Mouse (Mus musculus) liver, embryonic 13.5 days (tissue): ENCODE results near the gene Ctdspl2. TPM values are rescaled to one million over a fixed set of nuclear protein-coding genes. Genes with fewer than 3 reads are reported as not detected.
"Not testable (repeated sequence)": the region's sequence is repeated elsewhere in the genome, so short reads cannot be mapped to it uniquely, and the experiment has no call there.

ENCODE experiments used
- ATAC-seq: fragments of 200-750 bp; cut with Nextera tagmentation; 2 replicates; pipeline ENCODE4 v1.8.0; 2017; ENCODE audit warnings: low read depth, mild to moderate bottlenecking, moderate number of reproducible peaks, moderate library complexity
- DNase-seq: peaks from one replicate; pipeline ENCODE4 v3.0.0; 2022
- H3K27ac ChIP-seq: fragments of 300-500 bp; sonication (generic); 2 replicates; pipeline ENCODE4 v1.5.1; 2015; ENCODE audit warnings: moderate library complexity, mild to moderate bottlenecking, inconsistent platforms
- H3K27me3 ChIP-seq: fragments of 300-500 bp; sonication (generic); 2 replicates; pipeline ENCODE4 v1.6.1; 2015; ENCODE audit warnings: mild to moderate bottlenecking, inconsistent platforms
- H3K36me3 ChIP-seq: fragments of 300-500 bp; sonication (generic); 2 replicates; pipeline ENCODE4 v1.6.1; 2015; ENCODE audit warnings: mild to moderate bottlenecking, inconsistent platforms
- H3K4me1 ChIP-seq: fragments of 300-500 bp; sonication (generic); replicated peaks from 2 replicates; pipeline ENCODE4 v1.6.1; 2015; ENCODE audit warnings: inconsistent platforms
- H3K4me2 ChIP-seq: fragments of 300-500 bp; sonication (generic); 2 replicates; pipeline ENCODE4 v1.6.1; 2015; ENCODE audit warnings: inconsistent platforms, mild to moderate bottlenecking, moderate library complexity
- H3K4me3 ChIP-seq: fragments of 300-500 bp; sonication (generic); replicated peaks from 2 replicates; pipeline ENCODE4 v1.5.1; 2015; ENCODE audit warnings: mild to moderate bottlenecking, inconsistent platforms
- H3K9ac ChIP-seq: fragments of 300-500 bp; sonication (generic); 2 replicates; pipeline ENCODE4 v1.6.1; 2015; ENCODE audit warnings: mild to moderate bottlenecking, inconsistent platforms
- H3K9me3 ChIP-seq: fragments of 300-500 bp; sonication (generic); replicated peaks from 2 replicates; pipeline ENCODE4 v1.6.1; 2016; ENCODE audit warnings: inconsistent platforms
- WGBS: fragments of 180-500 bp; shearing (Covaris S2); methylation state at CpG from one replicate; pipeline ENCODE4 v1.1.7; 2015; ENCODE audit not compliant: insufficient replicate concordance; 5-methylcytosine and 5-hydroxymethylcytosine counted together
- polyA plus RNA-seq: library from polyadenylated mRNA; unstranded; fragments of >200 nt; fragmentation: Nextera tagmentation; extraction: Ambion mirVana; gene quantifications from 2 replicates; pipeline ENCODE4 v1.2.1, GENCODE M21; 2015

The Ctdspl2 gene
- 18.3 and 20.6 TPM in 2 replicates for polyA plus RNA-seq

DNA sequence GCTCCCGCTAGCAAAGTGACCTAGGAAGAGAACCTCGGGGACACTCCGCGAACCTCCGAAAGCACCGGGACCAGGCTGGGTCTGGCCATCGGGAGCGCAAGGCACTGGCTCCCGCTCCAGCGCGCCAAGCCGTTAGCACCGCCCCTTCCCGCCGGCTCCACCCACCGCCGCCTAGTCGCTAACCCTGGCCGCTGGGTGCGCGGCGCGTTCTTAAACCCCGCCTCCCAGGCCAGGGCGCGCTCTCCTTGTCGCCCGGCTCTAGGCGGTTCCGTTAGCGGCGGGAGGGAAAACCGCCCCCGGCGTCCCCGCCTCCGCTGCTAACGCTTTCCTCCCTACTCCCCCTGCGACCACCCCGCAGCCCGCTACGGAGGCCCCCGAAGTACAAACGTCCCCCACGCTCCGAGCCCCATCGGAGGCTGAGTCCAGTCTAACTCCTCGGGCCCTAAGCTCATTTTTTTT is at the start of gene Ctdspl2, which contains the start of gene Mageb3:
Gene Ctdspl2 (plus strand): TSS at position 237 of the 459 bp plus-strand sequence.
Gene Mageb3 (minus strand): TSS at position 328 of the 459 bp plus-strand sequence.
- H3K4me1 ChIP-seq, result peaks cover 25% of the 10 kb centered on the region
- ATAC-seq (peak; percentile 97), DNase-seq (peak; percentile 96)
- H3K27me3 ChIP-seq, result no peaks in the 10 kb centered on the region
- peak within 1 kb of the TSS; percentile 87 for H3K9ac ChIP-seq
- H3K27ac ChIP-seq, result peak within 1 kb of the TSS; percentile 95
- no peaks in the 10 kb centered on the region for H3K9me3 ChIP-seq
- H3K4me2 ChIP-seq, result peak within 1 kb of the TSS; percentile 84
- peaks cover 13% of the 10 kb centered on the region for H3K36me3 ChIP-seq
- H3K4me3 ChIP-seq, result peak within 1 kb of the TSS; percentile 76
- WGBS, result under 1% methylated on average over 48 of the region's 48 CpGs

DNA sequence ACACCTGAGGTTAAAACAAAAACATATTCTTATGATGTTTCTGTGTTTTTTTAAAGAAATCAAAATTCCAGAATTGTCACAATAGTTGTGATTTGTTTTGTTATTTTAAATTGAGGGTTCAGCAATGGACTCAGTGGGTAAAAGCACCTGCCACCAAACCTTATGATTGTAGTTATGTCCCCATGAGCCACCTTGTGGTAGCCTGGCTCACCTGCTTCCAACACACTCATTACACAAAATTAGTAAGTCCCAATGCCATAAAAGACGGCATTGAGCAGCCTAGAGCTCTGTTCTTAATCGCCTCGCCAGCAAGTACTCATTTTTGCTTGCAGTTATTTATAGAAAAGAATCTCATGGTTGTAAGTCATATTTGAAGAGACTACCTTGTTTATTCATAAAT is 45.8 kb upstream of the Ctdspl2 start:
- Histone ChIP-seq H3K4me3 (no peak overlapping the region), H3K36me3 (0 out of 2 replicates have a peak, but pooled peaks cover 7% of the 10 kb centered on the region), H3K9ac (no peak overlapping the region), H3K4me1 (no peaks in the 10 kb centered on the region), H3K27me3 (no peaks in the 10 kb centered on the region), H3K9me3 (no peaks in the 10 kb centered on the region), H3K27ac (no peak overlapping the region), H3K4me2 (no peak overlapping the region)
- WGBS, result 81% methylated on average over 3 of the region's 3 CpGs
- ATAC-seq, result no peak
- DNase-seq, result no peak

DNA sequence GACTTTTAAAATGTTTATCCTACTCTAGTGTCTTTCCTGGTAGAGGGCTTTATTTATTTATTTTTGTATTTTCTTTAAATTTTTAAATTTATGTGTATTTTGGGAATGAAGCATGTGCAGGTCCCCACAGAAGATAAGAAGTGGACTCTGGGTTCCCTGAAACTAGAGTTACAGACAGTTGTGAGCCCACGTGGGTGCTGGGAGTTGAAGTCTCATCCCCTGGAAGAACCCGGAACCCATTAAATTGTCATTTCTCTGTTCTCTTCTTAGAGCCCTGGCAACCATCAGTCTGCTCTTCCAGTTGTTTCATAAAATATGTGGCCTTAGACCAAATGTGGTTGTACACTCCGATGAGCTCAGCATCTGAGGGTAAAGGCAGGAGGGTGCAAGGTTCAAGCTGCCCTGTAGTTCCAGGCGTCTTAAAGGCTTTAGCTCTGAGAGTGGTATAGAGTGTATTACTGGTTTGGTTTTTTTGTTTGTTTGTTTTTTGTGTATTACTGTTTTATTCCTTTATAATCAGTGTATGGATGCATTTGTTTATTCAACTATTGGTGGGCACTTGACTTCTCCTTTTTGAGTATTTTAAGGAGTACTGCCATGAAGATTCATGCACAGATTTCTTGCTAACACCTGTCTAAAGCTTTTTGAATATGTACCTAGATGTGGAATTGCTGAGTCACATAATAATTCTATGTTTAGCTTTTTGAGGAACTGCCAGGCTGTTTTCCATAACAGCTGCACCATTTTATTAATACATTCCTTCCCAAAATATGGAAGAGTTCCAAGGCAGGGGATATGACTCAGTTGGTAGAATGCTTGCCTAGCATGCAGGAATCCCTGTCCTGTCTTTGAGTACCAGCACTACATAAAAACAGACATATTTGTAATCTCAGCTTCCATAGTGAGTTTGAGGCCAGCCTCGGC is 39.5 kb upstream of the Ctdspl2 start:
- DNase-seq, result no peak
- WGBS, result 75% methylated on average over 5 of the region's 5 CpGs
- H3K36me3 ChIP-seq, result 0 out of 2 replicates have a peak, but pooled peaks cover 6% of the 10 kb centered on the region

DNA sequence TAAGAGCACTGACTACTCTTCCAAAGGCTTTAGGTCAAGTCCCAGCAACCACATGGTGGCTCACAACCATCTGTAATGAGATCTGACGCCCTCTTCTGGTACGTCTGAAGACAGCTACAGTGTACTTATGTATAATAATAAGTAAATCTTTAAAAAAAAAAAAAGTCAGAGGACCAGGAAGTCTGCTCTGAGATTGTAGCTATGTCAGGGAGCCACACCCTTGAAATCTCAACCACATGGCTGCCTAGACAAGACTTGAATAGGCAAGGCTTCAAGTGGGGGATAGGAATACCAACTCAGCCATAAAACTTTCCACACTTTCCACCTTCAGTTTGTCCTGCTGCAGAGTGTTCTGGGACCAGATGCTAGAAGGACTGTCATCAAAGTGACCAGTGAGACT is 18.2 kb upstream of the Ctdspl2 start:
- not testable (repeated sequence) for H3K9me3 ChIP-seq, H3K4me1 ChIP-seq, H3K4me3 ChIP-seq, H3K9ac ChIP-seq, H3K27ac ChIP-seq, H3K27me3 ChIP-seq, ATAC-seq, H3K36me3 ChIP-seq, DNase-seq, H3K4me2 ChIP-seq
- WGBS, result 54% methylated on average over 2 of the region's 2 CpGs

More for the DNA sequence above, 39.5 kb upstream of the Ctdspl2 start:
- no peak overlapping the region for H3K4me2 ChIP-seq
- no peaks in the 10 kb centered on the region for H3K9me3 ChIP-seq
- no peak for ATAC-seq
- H3K9ac ChIP-seq, result no peak overlapping the region
- H3K4me1 ChIP-seq, result no peaks in the 10 kb centered on the region
- no peak overlapping the region for H3K27ac ChIP-seq
- no peaks in the 10 kb centered on the region for H3K27me3 ChIP-seq
- H3K4me3 ChIP-seq, result no peak overlapping the region

DNA sequence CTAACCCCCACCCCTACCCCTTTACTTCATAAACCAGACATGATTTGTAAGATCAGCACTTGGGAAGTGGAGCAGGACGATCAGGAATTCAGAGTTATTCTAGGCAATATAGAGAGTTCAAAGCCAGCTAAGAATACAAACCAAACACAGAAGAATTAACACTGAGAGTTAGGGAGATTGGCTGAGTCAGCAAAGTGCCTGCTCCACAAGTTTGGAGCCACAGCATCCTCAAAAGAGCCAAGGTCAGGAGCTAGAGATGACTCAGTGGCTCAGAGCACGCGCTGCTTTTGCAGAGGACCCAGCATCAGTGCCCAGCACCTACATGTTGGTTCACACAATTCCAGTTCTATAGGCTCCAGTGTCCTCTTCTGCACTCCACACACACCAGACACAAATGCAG is 12.4 kb upstream of the Ctdspl2 start:
- Histone ChIP-seq H3K36me3 (no peaks in the 10 kb centered on the region), H3K27me3 (no peaks in the 10 kb centered on the region), H3K4me2 (no peak overlapping the region), H3K27ac (no peak overlapping the region), H3K4me3 (no peak overlapping the region), H3K9ac (no peak overlapping the region), H3K9me3 (no peaks in the 10 kb centered on the region), H3K4me1 (no peaks in the 10 kb centered on the region)
- no peak for DNase-seq
- 63% methylated on average over 3 of the region's 3 CpGs for WGBS
- ATAC-seq, result no peak

DNA sequence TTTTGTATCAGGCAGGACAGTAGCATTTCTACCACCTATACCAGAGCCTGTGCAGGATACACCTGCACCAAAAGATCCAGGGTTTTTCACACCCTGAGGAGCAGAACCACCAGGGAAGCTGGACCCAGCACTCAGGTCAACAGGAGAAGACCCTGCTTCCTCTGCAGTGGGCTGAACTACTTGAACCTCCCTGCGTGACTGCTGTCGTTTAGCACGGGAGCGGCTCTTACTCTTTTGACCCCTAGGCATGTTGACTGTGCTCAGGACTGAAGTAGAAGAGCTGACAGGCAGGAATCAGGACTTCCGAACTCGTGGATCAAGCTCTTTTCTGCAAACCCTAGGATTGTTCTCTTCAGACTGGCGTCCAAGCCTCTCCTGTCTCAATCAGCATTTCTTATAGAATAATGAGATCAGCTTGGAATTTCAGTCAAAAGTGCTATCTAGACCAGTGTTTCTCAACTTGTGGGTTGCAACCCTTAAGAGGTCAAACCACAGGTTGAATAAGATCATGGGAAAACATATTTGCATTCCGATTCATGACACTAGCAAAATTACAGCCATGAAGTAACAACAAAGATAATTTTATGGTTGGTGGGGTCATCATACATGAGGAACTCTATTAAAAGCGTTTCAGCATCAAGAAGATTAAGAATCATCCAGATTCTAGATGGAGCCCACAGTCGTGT is 687 bp upstream of the Ctdspl2 start:
- Histone ChIP-seq H3K4me3 (peak overlapping the region; percentile 76), H3K27ac (peak overlapping the region; percentile 82), H3K27me3 (no peaks in the 10 kb centered on the region), H3K36me3 (peaks cover 7% of the 10 kb centered on the region; the same call in 1 of the 2 replicates), H3K9ac (peak overlapping the region; percentile 80), H3K4me1 (peaks cover 25% of the 10 kb centered on the region), H3K9me3 (no peaks in the 10 kb centered on the region), H3K4me2 (peak overlapping the region; percentile 84)
- WGBS, result 12% methylated on average over 10 of the region's 10 CpGs
- ATAC-seq, result no peak
- DNase-seq, result no peak

DNA sequence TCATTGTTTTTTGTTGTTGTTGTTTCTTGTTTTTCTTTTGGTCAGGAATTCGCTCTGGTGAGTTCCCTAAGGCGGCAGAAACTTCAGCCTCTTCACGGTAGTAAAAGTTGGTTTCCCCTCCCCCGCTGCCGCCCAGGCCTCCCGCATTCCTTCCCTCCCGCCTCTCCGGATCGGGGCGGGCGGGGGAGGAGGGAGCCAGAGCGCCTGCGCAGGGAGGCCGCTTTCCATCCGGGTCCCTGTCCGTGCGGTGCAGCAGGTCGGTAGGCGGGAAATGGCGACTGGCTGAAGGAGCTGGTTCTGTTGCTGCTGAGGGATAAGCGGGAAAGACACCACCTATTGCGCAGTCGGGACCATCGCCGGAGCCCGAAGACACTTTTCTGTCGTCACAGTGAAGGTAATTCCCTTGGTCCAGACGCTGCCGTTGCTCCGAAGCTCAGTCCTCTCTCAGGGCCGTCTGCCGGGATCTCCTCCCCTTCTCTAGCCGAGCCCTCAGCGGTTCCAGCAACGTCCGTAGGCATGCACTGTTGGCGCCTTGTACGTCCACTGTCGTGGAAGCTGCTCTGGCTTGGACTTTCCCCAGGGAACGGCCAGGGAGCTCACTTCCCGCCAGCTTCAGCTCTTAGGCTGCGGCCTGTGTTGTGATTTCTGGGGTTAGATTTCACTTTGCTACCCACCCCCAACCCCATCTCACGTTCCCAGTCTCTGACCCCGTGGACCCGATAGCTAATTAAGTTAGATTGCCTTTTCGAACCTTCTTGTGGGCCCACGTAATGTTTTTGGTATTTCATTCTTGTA is 620 bp downstream of the Ctdspl2 start:
- H3K9me3 ChIP-seq, result no peaks in the 10 kb centered on the region
- under 1% methylated on average over 47 of the region's 47 CpGs for WGBS
- peak overlapping the region; percentile 84 for H3K4me2 ChIP-seq

DNA sequence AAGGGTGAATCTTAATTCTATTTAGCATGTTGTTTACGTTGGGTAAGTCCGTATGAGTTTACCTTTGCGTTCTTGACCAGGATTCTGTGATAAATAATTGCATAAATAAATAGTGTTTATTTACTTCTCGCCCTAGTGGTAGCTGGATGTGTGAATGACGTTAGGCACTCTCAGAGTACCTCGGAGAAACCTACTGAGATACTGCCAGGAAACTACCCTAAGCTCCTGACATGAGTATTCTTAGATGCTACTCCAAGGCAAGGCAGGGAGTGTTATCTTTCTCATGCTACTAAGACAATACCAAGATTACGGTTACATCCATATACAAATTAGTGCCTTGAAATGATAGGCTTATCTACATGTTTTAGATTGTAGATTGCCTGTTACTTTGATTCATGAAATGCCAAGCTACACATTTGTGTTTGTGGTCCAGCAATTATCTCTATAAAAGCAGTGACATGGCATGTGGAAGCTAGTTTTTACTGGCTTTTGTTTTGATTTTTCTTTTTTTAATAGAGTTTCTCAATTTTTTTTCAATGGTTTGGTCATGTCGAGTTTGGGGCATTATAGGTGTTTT is 1.5 kb downstream of the Ctdspl2 start:
- ATAC-seq, result no peak
- no peak for DNase-seq
- peak overlapping the region; percentile 95 for H3K27ac ChIP-seq

More for the DNA sequence above, 620 bp downstream of the Ctdspl2 start:
- DNase-seq, result peak; percentile 91
- peak; percentile 90 for ATAC-seq
- peaks cover 25% of the 10 kb centered on the region for H3K4me1 ChIP-seq
- H3K27ac ChIP-seq, result peak overlapping the region; percentile 95
- H3K9ac ChIP-seq, result peak overlapping the region; percentile 87
- H3K36me3 ChIP-seq, result peaks cover 15% of the 10 kb centered on the region
- H3K4me3 ChIP-seq, result peak overlapping the region; percentile 76
- H3K27me3 ChIP-seq, result no peaks in the 10 kb centered on the region

DNA sequence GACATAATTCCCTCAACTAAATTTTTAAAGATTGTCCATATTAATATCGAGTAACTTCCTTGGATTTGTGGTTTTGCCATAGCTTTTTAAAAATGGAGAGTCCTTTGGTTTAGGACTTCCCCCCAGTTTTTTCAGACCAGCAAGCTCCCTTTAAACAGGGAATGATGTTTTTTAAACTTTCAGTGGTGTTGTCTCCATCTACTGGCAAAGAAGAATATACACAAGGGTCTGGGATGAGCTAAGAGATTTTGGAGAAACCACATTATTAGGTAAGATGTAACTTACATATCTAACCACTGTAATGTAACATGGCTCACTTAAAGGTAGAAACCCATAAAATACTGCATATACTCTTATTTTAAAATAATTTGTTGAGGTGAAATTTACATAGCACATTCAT is 39.9 kb downstream of the Ctdspl2 start:
- no peak for ATAC-seq
- Histone ChIP-seq H3K27me3 (no peaks in the 10 kb centered on the region), H3K4me1 (no peaks in the 10 kb centered on the region), H3K4me2 (no peak overlapping the region), H3K4me3 (no peak overlapping the region), H3K36me3 (peaks cover 48% of the 10 kb centered on the region), H3K9ac (no peak overlapping the region), H3K9me3 (no peaks in the 10 kb centered on the region), H3K27ac (no peak overlapping the region)
- WGBS, result 76% methylated on average over 1 of the region's 1 CpGs
- no peak for DNase-seq

More for the DNA sequence above, 1.5 kb downstream of the Ctdspl2 start:
- Histone ChIP-seq H3K4me2 (peak overlapping the region; percentile 84), H3K9ac (peak overlapping the region; percentile 87), H3K4me3 (peak overlapping the region; percentile 76), H3K27me3 (no peaks in the 10 kb centered on the region), H3K4me1 (peaks cover 25% of the 10 kb centered on the region), H3K9me3 (no peaks in the 10 kb centered on the region), H3K36me3 (peaks cover 20% of the 10 kb centered on the region)
- WGBS, result 4% methylated on average over 8 of the region's 8 CpGs

DNA sequence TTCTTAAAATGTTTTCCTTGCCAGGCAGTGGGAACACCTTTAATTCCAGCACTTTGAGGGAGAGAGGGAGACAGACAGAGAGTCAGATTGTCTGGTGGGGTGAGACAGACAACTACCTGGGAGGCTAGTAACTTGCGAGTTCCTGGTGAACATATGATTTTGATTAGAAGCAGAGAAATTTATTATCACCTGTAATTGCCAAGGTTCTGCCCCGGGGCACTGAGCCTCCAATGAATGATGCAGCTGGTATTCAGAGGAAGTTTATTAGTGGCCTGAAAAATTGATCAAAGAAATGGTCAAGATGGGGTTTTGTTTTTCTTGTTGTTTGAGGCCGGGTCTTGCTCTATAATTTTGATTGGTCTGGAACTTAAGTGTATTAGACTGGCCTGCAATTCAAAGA is 53.0 kb downstream of the Ctdspl2 start:
- Histone ChIP-seq H3K4me1 (no peaks in the 10 kb centered on the region), H3K9ac (no peak overlapping the region), H3K9me3 (no peaks in the 10 kb centered on the region), H3K4me3 (no peak overlapping the region), H3K27ac (no peak overlapping the region), H3K27me3 (no peaks in the 10 kb centered on the region), H3K36me3 (peaks cover 39% of the 10 kb centered on the region), H3K4me2 (no peak overlapping the region)
- WGBS, result 86% methylated on average over 3 of the region's 3 CpGs
- DNase-seq (no peak), ATAC-seq (no peak)
